Mouse (Mus musculus): ENCODE measurements around the gene Cfb.
"Not testable (repeated sequence)": the region's sequence is repeated elsewhere in the genome, so short reads cannot be mapped to it uniquely, and the experiment has no call there.

Gene Cfb

GRCm38 (mm10) chr17:34836155-34836855, 26.0 kb downstream of the Cfb start:
- no peak for DNase-seq (ENCODE audit: low spot score)

- DNase-seq (ENCODE audit: low spot score) = not testable (repeated sequence)
Measured at GRCm38 (mm10) chr17:34830776-34831175, 31.5 kb downstream of the Cfb start.

- DNase-seq (ENCODE audit: low spot score) = no peak
Measured at GRCm38 (mm10) chr17:34814818-34815370, 47.4 kb downstream of the Cfb start.

GRCm38 (mm10) chr17:34813747-34814146, 48.6 kb downstream of the Cfb start:
- peak; percentile 66 for DNase-seq (ENCODE audit: low spot score)

GRCm38 (mm10) chr17:34811275-34811674, 51.0 kb downstream of the Cfb start:
- no peak for DNase-seq (ENCODE audit: low spot score)

GRCm38 (mm10) chr17:34810811-34811210, 51.5 kb downstream of the Cfb start:
- not testable (repeated sequence) for DNase-seq (ENCODE audit: low spot score)

GRCm38 (mm10) chr17:34810411-34810810, 51.9 kb downstream of the Cfb start:
- not testable (repeated sequence) for DNase-seq (ENCODE audit: low spot score)

GRCm38 (mm10) chr17:34808599-34809205, 53.6 kb downstream of the Cfb start:
- no peak for DNase-seq (ENCODE audit: low spot score)

GRCm38 (mm10) chr17:34807176-34807575, 55.1 kb downstream of the Cfb start:
- no peak for DNase-seq (ENCODE audit: low spot score)
